Mouse (Mus musculus): ENCODE measurements around the gene Reck.

GRCm38 (mm10) chr4:43869821-43870220 is 5.5 kb upstream of the Reck start:
- TF ChIP-seq CTCF (IDR thresholded peaks at IDR 0.05; ENCODE audit: low read depth) = no peak
- TF ChIP-seq EP300 (IDR thresholded peaks at IDR 0.05; ENCODE audit: low read depth) = no peak

Data from liver, embryonic 14.5 days (tissue).